Mouse (Mus musculus) forebrain, embryonic 11.5 days (tissue): ENCODE measurements at regions not wholly inside any gene's neighbourhood (a gene's known extent, or its start where the extent isn't known, plus 50 kb on each side); places are given as distances from the start of the nearest gene placed in this dataset.

Source experiments
- ATAC-seq: fragments of 200-750 bp; cut with Nextera tagmentation; replicated peaks from 2 replicates; pipeline ENCODE4 v1.8.0; 2017; ENCODE audit warnings: moderate TSS enrichment; ENCODE audit not compliant: low FRiP score
- DNase-seq: peaks from one replicate; pipeline ENCODE4 v3.0.0-alpha.2; 2017; ENCODE audit warnings: low spot score
- H3K27ac ChIP-seq: fragments of 300-500 bp; sonication (generic); 2 replicates; pipeline ENCODE4 v1.5.1; 2014; ENCODE audit warnings: low read depth, low read length
- H3K27me3 ChIP-seq: fragments of 300-500 bp; sonication (generic); 2 replicates; pipeline ENCODE4 v1.6.1; 2014; ENCODE audit warnings: mild to moderate bottlenecking, low read length, mixed read lengths; ENCODE audit not compliant: control insufficient read depth, insufficient read depth
- H3K36me3 ChIP-seq: fragments of 300-500 bp; sonication (generic); 2 replicates; pipeline ENCODE4 v1.6.1; 2014; ENCODE audit warnings: mild to moderate bottlenecking, low read length, moderate library complexity, mixed read lengths; ENCODE audit not compliant: control insufficient read depth, insufficient read depth
- H3K4me1 ChIP-seq: fragments of 300-500 bp; sonication (generic); replicated peaks from 2 replicates; pipeline ENCODE4 v1.6.1; 2014; ENCODE audit warnings: low read length, mixed read lengths; ENCODE audit not compliant: control insufficient read depth, insufficient read depth
- H3K4me2 ChIP-seq: fragments of 300-500 bp; sonication (generic); 2 replicates; pipeline ENCODE4 v1.6.1; 2014; ENCODE audit warnings: low read depth, mild to moderate bottlenecking, low read length, moderate library complexity, mixed read lengths; ENCODE audit not compliant: severe bottlenecking
- H3K4me3 ChIP-seq: fragments of 300-500 bp; sonication (generic); 2 replicates; pipeline ENCODE4 v1.5.1; 2014; ENCODE audit warnings: low read depth, low read length
- H3K9ac ChIP-seq: fragments of 300-500 bp; sonication (generic); 2 replicates; pipeline ENCODE4 v1.6.1; 2014; ENCODE audit warnings: low read length
- H3K9me3 ChIP-seq: fragments of 300-500 bp; sonication (generic); 2 replicates; pipeline ENCODE4 v1.6.1; 2016; ENCODE audit warnings: low read length, mixed read lengths; ENCODE audit not compliant: control insufficient read depth
- WGBS: fragments of 180-500 bp; shearing (Covaris S2); extraction: QIAGEN DNeasy Blood & Tissue Kit; methylation state at CpG from one replicate; pipeline ENCODE4 v1.1.7; 2014; 5-methylcytosine and 5-hydroxymethylcytosine counted together

- Histone ChIP-seq H3K4me1 (peaks cover under 1% of the 10 kb centered on the region; the same call in 1 of the 2 replicates), H3K9ac (no peak overlapping the region), H3K27me3 (no peaks in the 10 kb centered on the region), H3K4me3 (no peak overlapping the region), H3K27ac (no peak overlapping the region), H3K9me3 (no peaks in the 10 kb centered on the region), H3K4me2 (no peak overlapping the region), H3K36me3 (no peaks in the 10 kb centered on the region)
- no peak for DNase-seq
- WGBS: 87% methylated on average over 2 of the region's 2 CpGs
- no peak for ATAC-seq
These were observed 180.3 kb upstream of the Sox2 start for GRCm38 (mm10) chr3:34469946-34470345.

- DNase-seq (no peak), ATAC-seq (no peak)
- Histone ChIP-seq H3K9me3 (no peaks in the 10 kb centered on the region), H3K4me1 (peaks cover 4% of the 10 kb centered on the region; the same call in 1 of the 2 replicates), H3K27me3 (no peaks in the 10 kb centered on the region), H3K4me2 (no peak overlapping the region), H3K36me3 (no peaks in the 10 kb centered on the region), H3K9ac (no peak overlapping the region), H3K4me3 (no peak overlapping the region), H3K27ac (0 out of 2 replicates have a peak overlapping the region, but pooled peaks have one; percentile 5)
- 59% methylated on average over 4 of the region's 4 CpGs for WGBS
These were observed 183.9 kb upstream of the Sox2 start for GRCm38 (mm10) chr3:34466312-34466711.

GRCm38 (mm10) chr3:34465040-34465831 lies 185.0 kb upstream of the Sox2 start:
- Histone ChIP-seq H3K4me3 (no peak overlapping the region), H3K4me2 (no peak overlapping the region), H3K9me3 (no peaks in the 10 kb centered on the region), H3K36me3 (no peaks in the 10 kb centered on the region), H3K4me1 (peaks cover 4% of the 10 kb centered on the region; the same call in 1 of the 2 replicates), H3K9ac (no peak overlapping the region), H3K27ac (no peak overlapping the region), H3K27me3 (no peaks in the 10 kb centered on the region)
- ATAC-seq (peak; percentile 77), DNase-seq (no peak)
- 61% methylated on average over 17 of the region's 17 CpGs for WGBS

- ATAC-seq (no peak), DNase-seq (no peak)
- 88% methylated on average over 6 of the region's 6 CpGs for WGBS
- H3K27me3 ChIP-seq: no peaks in the 10 kb centered on the region
- H3K9ac ChIP-seq: no peak overlapping the region
- no peak overlapping the region for H3K4me2 ChIP-seq
- H3K4me1 ChIP-seq: peaks cover 4% of the 10 kb centered on the region; the same call in 1 of the 2 replicates
- H3K27ac ChIP-seq: no peak overlapping the region
- H3K4me3 ChIP-seq: no peak overlapping the region
- H3K36me3 ChIP-seq: no peaks in the 10 kb centered on the region
- no peaks in the 10 kb centered on the region for H3K9me3 ChIP-seq
These were observed 191.4 kb upstream of the Sox2 start for GRCm38 (mm10) chr3:34458766-34459165.

- H3K4me3 ChIP-seq: no peak overlapping the region
- H3K9me3 ChIP-seq: no peaks in the 10 kb centered on the region
- H3K36me3 ChIP-seq: no peaks in the 10 kb centered on the region
- H3K4me2 ChIP-seq: no peak overlapping the region
- ATAC-seq (no peak), DNase-seq (no peak)
- H3K27me3 ChIP-seq: no peaks in the 10 kb centered on the region
- peaks cover 4% of the 10 kb centered on the region; the same call in 1 of the 2 replicates for H3K4me1 ChIP-seq
- no peak overlapping the region for H3K27ac ChIP-seq
- H3K9ac ChIP-seq: no peak overlapping the region
- 86% methylated on average over 1 of the region's 1 CpGs for WGBS
These were observed 192.4 kb upstream of the Sox2 start for GRCm38 (mm10) chr3:34457821-34458220.

- no peaks in the 10 kb centered on the region; the same call in 1 of the 2 replicates for H3K9me3 ChIP-seq
- DNase-seq (no peak), ATAC-seq (no peak)
- peaks cover 4% of the 10 kb centered on the region; the same call in 1 of the 2 replicates for H3K4me1 ChIP-seq
- no peak overlapping the region for H3K4me3 ChIP-seq
- no peak overlapping the region for H3K9ac ChIP-seq
- no peak overlapping the region for H3K4me2 ChIP-seq
- 68% methylated on average over 23 of the region's 23 CpGs for WGBS
- no peaks in the 10 kb centered on the region for H3K27me3 ChIP-seq
- H3K36me3 ChIP-seq: no peaks in the 10 kb centered on the region
- no peak overlapping the region for H3K27ac ChIP-seq
These were observed 193.4 kb upstream of the Sox2 start for GRCm38 (mm10) chr3:34456488-34457433.

GRCm38 (mm10) chr3:34454026-34454624 lies 196.1 kb upstream of the Sox2 start:
- WGBS: 95% methylated on average over 21 of the region's 24 CpGs
- H3K4me2 ChIP-seq: no peak overlapping the region
- no peak for ATAC-seq

GRCm38 (mm10) chr3:34445354-34445753 lies 204.9 kb upstream of the Sox2 start:
- H3K4me1 ChIP-seq: peaks cover 28% of the 10 kb centered on the region
- peak; percentile 56 for DNase-seq
- no peaks in the 10 kb centered on the region for H3K36me3 ChIP-seq
- H3K27ac ChIP-seq: peak overlapping the region; percentile 68; the same call in 1 of the 2 replicates
- no peak overlapping the region for H3K4me3 ChIP-seq
- no peak overlapping the region for H3K4me2 ChIP-seq
- H3K9ac ChIP-seq: no peak overlapping the region
- 22% methylated on average over 7 of the region's 7 CpGs for WGBS
- no peaks in the 10 kb centered on the region; the same call in 1 of the 2 replicates for H3K9me3 ChIP-seq
- peak; percentile 74 for ATAC-seq
- H3K27me3 ChIP-seq: no peaks in the 10 kb centered on the region

More at GRCm38 (mm10) chr3:34454026-34454624, 196.1 kb upstream of the Sox2 start:
- no peak overlapping the region for H3K9ac ChIP-seq
- H3K36me3 ChIP-seq: no peaks in the 10 kb centered on the region
- peaks cover 4% of the 10 kb centered on the region; the same call in 1 of the 2 replicates for H3K4me1 ChIP-seq
- H3K4me3 ChIP-seq: no peak overlapping the region
- H3K27ac ChIP-seq: no peak overlapping the region
- no peaks in the 10 kb centered on the region for H3K27me3 ChIP-seq
- no peaks in the 10 kb centered on the region; the same call in 1 of the 2 replicates for H3K9me3 ChIP-seq
- DNase-seq: no peak
